Mouse (Mus musculus): Measurements from ENCODE around the gene Slc26a8.

Slc26a8 gene

DNA sequence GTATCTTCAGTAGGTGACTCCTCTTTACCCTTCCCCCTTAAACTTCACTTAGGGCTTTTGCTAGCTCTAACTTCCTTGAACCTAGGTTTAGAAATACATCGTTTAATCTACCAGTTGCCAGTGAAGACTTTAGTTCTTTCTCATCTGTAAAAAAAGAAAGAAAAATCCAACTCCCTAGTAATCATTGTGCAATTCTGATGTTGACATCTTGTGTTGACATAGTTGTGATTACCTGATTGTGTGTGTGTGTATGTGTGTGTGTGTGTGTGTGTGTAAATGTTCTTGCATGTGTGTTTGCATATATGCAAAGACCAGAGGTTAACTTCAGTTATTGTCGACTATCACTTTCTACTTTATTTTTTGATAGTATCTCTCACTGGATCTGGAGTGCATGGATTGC is 8.6 kb upstream of the Slc26a8 start:
- in situ Hi-C loops (cut with MseI, MboI), result no loop called here

DNA sequence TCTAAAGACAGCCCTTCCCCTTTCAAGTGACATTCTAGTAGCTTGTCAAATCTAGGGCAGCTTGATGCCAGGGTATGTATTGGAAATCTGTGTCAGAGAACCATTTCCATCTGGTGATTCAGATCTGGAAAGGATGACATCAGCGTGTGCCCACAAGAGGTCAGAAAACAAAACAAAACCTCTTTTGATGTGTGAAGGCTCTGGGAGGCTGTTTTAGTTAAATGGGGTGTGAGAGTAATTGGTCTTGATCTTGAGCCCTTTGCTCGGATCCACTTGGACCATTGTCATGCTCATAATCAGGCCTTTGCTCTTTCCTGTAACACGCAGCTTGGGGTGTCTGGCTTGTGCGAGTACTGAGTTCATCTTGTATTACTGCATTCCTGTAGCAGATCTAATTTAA is 8.2 kb upstream of the Slc26a8 start:
- in situ Hi-C loops (cut with MseI, MboI), result no loop called here

DNA sequence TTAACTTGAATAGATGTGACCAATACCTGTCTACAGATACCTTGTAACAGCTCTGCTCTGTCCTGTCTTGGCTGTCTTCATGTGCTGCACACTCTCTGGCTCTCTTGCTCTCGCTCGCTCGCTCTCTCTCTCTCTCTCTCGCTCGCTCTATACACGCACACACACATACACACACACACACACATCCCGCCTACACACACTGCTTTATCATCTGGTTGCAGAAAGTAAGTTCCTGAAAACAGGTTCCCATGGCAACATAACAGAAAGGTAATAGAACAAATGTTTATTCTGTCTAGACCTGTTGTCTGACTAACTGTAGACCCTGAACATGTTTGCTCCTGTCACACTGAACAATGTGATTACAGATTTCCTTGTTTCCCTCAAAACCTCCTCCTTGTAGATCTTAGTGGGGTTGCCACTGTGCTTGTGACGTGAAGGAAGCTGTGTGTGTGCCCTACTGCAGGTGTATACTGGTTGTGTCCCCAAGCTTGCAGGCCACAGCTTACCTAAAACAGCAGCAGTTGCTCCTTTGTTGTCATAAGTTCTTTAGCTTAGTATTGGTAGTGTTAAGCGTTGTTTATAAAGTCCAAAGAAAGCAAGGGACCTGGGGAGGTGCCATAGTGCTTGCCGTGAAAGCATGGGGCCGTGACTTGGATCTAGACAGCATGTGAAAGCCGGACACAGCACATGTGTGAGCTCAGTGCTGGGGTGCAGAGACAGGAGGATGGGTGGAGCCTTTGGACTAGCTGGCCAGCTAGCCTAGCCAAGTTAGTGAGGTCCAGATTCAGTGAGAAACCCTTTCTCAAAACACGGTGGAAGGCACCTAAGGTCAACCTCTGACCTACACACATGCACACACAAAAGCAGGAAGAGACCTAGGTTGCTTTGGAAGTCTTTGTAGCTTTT is 7.5 kb upstream of the Slc26a8 start:
- in situ Hi-C loops (cut with MseI, MboI), result no loop called here

DNA sequence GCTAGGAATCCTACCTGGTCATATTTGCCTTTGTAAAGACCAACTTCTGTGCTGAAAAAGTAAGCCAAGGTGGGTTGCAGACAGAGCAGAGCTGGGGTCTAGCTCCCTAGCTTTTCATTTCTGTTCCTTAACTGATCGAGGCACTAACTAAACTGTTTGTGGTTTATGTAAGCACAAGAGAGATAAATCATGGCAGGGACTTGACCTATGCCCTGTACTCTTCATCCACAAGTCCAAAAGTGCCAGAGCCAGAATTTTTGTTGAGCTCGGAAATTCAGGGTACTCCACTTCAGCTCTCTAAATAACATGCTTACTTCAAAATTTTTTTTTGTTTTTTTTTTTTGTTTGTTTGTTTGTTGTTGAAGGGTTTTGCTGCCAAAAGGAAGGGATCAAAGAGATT is 6.6 kb upstream of the Slc26a8 start:
- in situ Hi-C loops (cut with MseI, MboI), result no loop called here

DNA sequence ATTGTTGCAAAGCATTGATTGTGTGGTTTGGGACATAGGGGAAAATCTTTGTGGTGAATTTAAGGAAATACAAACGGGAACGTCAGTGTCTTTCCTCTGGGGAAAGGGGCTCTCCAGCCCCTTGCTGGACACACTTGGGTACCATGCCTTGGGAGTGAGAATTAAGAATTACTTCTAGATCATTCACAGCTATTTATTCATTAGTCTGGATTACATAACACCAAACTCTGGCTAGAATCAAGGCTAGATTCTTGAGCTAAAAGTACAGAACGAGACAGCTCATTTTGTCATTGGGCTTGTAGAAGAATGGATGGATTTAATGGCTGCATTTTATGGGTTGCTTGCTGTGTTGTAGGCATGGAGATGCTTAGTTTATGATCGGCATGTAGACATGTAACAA is 4.8 kb upstream of the Slc26a8 start:
- in situ Hi-C loops (cut with MseI, MboI), result no loop called here

DNA sequence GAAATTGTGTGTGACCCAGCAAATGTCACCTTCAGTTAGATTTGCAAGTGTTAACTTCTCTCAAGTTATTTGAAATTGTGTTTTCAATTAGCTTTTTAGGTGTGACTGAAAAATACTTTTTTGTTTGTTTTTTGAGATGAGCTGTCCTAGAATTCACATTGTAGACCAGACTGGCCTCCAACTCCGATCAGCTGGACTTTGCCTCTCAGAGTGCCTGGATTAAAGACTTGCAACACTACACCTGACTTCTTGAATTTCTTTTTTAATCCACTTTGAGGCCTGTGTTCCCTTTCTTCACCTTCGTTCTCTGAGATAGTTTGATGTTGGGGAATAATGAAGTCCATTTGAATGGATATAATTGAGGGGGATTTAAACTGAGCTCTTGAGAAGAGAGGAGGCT is 4.0 kb upstream of the Slc26a8 start:
- in situ Hi-C loops (cut with MseI, MboI), result no loop called here

DNA sequence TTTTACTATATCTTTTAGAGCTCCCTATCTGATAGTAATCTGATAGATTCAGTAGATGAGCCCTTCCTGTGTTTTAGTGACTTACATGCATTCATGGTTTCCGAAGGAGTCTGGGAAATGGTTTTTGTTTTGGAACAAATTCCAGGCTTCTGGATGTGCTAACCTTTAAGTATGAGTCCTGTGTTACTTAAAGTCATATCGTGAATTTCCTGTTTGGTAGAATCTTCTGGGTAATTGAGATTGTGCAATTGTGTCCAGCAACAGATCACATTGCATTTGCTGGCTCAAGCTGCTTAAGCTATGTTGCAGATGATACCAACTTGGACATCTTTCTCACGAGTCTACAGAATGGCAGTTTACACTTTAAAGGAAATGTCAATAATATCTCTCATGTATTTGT is 3.1 kb upstream of the Slc26a8 start:
- in situ Hi-C loops (cut with MseI, MboI), result no loop called here

DNA sequence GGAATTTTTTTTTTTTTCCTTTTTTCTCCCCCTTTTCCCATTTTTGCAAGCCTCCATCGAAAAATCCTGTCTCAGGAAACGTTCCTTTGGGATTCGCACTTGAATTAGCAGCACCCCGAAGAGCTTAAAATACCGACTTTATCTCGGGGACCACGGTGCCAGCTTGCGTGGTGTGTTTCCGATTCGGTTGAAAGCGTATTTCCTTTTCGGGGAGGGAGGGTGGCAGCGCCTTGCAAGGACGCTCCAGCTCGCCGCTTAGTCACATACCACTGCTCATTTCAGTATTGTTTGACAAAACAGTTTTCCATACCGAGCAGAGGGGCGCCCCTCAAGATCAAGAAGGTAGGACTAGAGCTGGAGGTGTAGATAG is 2.3 kb upstream of the Slc26a8 start:
- in situ Hi-C loops (cut with MseI, MboI), result no loop called here

DNA sequence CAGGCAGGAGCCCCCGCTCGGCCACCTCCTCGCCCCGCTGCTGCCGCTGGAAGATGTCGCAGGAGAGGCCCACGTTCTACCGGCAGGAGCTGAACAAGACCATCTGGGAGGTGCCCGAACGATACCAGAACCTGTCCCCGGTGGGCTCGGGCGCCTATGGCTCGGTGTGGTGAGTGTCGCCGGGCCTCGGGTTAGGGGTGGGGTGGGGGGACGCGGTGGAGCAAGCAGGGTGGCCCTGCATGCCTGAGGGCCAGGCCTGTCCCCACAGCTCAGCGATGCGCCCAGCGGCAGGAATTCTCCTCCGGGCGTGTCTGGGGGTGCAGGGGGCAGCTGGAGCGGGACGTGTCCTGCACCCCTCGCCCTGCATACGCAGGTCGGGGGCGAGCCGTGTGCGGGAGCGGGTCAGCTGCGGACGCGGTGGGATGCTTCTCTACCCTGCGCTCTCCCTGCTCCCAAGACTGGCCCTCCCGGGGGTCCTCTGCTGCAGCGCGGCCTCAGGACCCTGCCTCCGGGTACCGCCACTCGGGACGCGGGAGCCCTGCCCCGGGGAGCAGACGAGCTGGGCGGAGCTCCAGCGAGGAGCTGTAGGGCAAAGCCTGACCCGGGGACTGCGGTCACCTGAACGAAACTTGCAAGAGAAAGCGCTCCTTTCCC is 1.8 kb upstream of the Slc26a8 start:
- in situ Hi-C loops (cut with MseI, MboI), result no loop called here

DNA sequence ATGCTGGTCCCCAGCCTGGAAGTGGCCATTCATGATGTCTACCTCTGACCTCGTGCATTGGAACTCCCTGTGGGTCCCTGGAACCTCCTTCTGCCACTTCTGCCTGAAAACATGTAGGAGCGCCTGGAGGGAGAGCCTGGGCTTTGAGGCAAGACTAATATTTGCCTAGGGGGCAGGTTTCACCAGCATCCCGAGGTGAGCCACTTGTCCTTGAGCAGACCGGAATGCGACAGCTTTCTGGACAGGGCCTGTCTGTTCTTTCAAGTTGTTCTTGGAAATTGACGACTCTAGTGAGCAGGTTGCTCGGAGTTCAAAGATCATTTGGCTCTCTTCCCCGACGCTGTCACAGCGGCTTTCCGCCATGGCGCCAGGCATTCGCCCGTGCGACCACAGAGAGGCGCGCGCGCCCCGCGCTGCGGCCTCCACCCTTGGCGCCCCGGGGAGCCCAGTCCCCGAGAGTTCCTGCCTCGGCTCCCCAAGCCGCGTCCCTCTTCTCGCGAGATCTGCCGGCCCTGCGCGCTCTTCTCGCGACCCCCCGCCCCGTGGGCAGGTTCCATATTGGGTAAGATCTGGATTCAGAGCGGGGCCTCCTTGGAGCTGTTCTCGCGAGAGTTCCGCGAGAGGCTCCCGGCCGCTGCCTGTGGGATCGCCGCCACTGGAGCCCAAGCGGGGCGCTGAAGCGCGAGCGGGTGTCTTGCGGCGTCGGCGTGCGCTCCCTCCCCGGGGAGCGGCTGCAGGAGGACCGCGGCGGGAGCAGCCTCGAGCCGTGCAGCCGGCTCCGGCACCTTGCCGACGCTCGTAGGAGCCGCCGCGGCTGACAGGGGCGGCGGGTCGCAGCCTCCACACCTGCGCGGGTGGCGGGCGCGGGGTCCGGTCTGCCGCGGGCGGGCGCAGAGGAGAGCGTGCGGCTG is 998 bp upstream of the Slc26a8 start, which contains the start of gene Mapk14:
Gene Mapk14 (plus strand): TSS at position 554 of the 911 bp plus-strand sequence.
- in situ Hi-C loops (cut with MseI, MboI), result no loop called here

DNA sequence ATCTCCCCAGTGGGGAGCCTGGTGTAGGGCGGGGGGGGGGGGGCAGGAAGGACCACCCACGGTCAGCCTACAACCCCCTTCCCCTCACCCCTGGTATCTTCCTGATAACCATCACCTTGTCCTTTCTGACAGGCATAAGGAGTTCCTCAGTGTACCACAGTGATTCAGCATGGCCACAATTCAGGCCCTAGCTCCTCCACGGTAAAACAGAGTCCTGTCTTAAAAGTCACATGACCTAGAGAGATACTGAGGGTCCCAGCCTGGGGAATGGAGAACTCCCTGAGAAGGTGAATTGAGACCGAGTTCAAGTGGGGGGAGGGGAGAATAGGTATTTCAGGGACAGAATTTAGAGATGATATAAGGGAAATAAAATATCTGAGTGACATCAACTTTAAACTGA is 2.7 kb downstream of the Slc26a8 start:
- in situ Hi-C loops (cut with MseI, MboI), result no loop called here

DNA sequence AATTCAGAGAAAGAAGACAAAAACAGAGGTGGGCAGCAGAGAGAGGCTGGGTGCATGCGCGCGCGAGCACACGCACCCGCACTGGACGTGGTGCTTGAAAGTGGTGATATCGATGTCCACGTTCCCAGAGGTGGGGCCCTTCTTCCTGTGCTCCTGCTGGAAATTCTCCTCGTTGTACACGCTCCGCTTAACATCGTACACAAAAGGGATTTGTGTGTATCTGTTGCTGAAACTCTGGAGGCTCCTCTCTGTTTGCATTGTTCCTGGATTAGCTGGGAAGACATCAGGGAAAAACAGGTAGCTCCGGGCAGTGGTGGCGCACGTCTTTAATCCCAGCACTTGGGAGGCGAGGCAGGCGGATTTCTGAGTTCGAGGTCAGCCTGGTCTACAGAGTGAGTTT is 5.4 kb downstream of the Slc26a8 start:
- in situ Hi-C loops (cut with MseI, MboI), result no loop called here

DNA sequence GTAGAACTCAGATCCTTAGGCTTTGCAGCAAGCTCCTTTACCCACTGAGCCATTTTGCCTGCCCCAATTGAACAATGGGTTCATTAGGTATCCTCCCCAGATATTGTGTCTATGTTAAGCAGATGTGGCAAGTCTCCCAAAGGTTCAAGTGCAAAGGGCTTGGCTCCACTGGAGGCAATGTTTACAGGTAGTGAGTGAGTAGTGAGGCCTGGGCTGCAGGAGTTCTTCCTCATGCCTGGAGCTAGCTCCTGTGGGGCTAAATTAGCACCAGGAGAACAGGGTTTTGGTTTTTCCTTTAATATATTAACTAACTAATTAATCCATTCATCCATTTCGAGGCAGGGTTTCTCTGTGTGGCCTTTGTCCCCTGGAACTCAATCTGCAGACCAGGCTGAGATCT is 6.4 kb downstream of the Slc26a8 start:
- in situ Hi-C loops (cut with MseI, MboI), result no loop called here

DNA sequence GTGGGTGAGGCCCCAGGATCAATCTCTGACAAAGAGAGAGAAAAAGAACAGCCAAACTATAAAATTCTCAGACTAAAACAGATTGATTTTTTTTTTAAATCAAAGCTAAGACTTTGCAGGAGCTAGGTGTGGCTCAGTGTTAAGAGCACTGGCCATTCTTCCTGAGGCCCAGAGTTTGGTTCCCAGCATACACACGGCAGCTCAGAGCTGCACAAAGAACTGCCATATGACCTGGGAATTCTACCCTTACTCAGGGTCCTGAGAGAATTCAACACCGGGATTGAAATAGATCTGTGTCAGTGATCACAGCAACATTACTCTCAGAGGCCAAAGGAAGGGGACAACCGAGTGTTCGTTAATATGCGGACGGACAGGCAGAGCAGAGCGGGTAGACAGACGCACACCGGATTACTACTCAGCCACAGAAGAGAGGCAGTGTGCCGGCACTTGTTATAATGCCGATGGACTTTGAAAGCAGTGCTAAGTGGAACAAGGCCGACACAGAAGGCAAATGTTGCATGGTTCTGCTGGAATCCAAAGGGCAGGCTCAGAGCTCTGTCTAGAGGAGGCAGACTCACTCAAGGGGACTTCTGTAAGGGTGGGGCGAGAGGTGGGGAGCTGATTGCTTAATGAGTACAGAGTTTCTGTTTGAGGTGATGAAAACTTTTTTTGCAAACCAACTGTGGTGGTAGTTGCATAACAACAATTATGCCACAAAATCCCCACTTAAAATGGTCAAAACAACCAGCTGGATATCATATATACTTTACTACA is 7.5 kb downstream of the Slc26a8 start:
- in situ Hi-C loops (cut with MseI, MboI), result no loop called here

DNA sequence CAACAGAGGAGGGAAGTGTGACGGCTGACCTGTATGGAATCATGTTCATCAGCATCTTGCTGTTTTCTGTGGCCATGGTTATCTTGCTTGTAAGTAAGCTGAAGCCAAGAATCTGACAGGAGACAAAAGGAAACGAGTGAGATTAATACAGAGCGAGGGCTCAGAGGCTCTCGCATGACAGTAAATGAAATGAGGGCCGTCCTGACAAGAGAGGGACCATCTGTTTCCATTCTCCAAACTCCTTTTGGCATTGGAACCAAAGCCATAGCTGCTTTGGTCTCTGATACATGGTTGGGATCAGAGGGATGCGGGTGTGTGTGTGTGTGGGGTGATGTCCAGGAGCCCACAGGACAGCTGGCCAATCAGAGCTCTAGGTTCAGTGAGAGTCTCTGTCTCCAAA is 30.5 kb downstream of the Slc26a8 start:
- in situ Hi-C loops (cut with MseI, MboI), result no loop called here

DNA sequence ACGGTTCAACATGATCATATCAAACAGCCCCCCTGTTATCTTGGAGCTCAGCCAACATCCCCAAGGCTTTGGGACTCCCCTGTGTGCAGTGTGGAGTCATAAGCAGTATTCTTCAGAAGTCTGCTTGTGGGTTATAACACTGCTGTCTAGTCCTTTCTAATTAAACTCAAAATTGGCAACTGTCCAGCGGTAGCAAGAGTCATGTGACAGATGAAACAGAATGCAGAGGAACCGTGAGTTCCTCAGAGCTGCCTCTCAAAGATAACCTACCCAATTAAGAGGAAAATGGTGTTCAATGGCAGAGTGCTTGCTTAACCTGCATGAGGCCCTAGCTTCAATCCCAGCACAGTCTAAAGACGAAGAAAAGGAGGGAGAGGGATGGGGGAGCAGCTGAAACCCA is 32.1 kb downstream of the Slc26a8 start:
- in situ Hi-C loops (cut with MseI, MboI), result no loop called here

DNA sequence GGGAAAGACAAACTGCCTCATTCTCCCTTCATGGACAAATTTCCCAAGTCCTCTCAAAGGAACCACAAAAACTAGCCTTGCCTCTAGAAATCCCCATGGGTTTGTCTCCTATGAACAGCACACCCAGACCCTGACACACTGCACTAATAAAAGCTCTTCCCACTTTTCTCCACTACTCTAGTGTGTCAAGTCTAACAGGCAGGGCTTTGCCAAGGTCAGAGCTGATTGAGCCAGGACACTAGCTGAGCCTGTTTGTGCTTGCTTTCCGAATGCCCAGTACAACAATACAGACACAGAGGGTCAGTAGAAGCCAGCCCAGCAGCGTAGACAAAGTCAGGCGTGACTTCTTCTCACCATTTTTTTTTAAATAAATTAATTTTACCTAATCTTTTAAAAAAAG is 39.8 kb downstream of the Slc26a8 start:
- in situ Hi-C loops (cut with MseI, MboI), result no loop called here

DNA sequence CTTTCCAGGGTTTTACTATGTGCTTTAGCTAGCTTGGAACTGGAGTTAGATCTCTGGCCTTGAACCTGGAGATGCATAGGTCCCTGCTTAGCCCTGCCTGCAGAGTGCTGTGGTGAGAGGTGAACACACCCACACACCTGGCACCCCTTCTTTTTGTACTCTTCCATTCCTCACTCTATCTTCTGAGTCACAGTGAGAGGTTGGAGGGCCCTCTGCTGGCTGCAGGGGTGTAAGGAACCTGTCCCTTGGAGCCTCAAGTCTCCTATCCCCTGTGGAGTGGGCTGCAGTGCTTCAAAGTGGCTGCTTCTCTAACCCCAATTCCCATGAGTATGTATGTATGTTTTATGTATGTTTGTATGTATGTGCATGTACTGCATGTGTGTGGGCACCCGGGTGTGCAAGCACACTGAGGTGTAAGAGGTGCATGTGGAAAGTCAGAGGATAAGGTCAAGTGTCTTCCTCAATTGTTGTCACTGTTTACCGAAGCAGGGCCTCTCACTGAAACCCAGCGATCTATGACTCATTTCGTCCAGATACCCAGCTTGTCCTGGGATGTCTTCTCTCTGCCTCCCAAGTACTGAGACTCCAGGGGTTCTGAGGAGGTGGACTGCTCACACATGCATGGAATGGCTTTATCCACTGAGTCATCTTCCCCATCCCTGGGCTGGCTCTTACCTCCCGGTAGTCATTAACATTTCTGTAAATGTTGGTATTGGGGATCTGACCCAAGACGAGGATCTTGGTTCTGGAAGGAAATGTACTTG is 41.2 kb downstream of the Slc26a8 start:
- in situ Hi-C loops (cut with MseI, MboI), result no loop called here

DNA sequence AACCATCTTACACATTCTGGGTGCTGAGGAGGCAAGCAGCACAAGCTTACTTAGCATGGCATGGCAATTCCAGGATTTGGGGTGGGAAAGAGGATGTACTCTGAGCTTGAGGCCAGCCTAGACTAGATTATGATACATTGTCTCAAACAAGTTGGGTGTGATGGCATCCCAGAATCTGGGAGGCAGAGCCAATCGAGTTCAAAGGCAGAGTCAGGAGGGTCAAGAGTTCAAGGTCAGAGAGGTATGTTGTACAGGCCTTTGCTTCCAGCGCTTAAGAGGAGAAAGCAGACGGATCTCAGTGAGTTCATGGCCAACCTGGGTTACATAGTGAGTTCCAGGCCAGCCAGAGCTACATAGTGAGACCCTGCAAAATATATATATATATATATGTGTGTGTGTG is 43.8 kb downstream of the Slc26a8 start:
- in situ Hi-C loops (cut with MseI, MboI), result no loop called here

DNA sequence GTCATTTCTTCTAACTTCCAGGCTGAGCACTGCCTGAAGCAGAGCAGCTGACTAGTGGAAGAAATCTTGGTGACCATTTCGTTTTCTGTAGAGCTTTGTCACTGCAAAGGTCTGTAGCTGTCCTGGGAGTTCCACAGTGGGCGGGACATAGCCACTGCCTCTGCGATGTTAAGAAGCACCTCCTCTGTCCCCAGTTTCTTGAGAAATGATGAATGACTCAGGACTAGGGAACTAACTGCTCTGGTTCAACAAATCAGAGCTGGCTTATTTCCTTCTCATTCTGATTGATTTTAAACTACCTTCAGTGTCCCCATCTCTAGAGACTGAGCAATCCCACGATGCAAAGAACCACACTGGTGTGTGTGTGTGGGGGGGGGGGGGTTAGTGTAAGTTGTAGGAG is 45.9 kb downstream of the Slc26a8 start:
- in situ Hi-C loops (cut with MseI, MboI), result no loop called here

DNA sequence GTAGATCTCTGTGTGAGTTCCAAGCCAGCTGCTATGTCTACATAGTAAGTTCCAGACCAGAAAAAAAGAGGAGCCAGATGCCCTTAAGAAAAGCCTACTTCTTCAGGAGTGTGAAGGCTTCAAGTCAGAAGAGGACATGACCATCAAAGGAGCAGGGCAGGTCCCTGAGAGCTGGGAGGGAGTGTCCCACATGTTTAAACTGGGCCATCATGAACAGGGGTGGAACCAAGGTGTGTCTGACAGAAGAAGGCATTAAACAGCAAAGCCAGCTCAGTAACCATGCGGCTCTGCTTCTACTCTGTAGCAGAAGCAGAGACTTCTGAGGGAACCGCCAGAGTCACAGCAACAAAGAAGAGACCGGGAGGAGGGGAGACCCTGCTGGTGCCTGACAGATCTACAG is 46.3 kb downstream of the Slc26a8 start:
- in situ Hi-C loops (cut with MseI, MboI), result no loop called here
